Comparison of ENCODE assay signal across 24 mouse cellular contexts in the genomic region with DNA sequence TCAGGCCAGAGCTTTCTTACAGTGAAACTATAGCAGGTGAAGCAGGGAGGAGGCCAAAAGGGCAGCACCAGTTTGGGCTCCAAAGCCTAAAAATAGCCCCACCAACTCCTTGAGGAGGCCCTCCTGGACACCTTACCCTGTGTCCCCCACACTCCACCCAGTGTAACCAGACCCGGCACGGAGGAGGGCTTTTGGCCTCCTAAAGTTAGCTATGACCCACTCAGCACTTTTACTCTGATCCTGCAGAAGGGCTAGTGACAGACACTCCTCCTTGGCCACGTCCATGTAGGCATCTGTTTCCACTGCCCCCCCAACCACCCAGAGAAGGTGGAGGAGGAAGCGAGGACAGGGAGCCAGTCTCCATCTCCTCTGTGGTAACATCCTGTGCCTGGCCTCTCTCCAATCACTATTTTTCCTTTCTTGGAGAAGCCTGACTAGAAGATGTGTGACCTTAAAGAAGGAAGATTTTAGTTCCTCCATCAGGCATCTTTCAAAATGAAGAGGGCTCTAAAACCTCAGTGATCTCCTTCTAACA. TPM values are rescaled to one million over a fixed set of nuclear protein-coding genes. Genes with fewer than 3 reads are reported as not detected.
A peak's percentile ranks its signal among the peaks of the same experiment; 100 is the strongest.
DNase-seq lines count a peak whose midpoint lies in the region; ATAC-seq lines count a peak whose summit lies in the region.
"Had no signal": no experiment of that assay in that cellular context is flagged by ENCODE, and none has a peak within 500 bp of the region (broad histone marks: within the 10 kb centered on the region; RNA-seq: fewer than 3 reads in every experiment).

No protein-coding gene starts in this region.

- H3K4me3 ChIP-seq in heart, embryonic 10.5 days: no peak overlapping the region
- no peak overlapping the region for H3K4me3 ChIP-seq in limb, embryonic 15.5 days
- no peak overlapping the region for H3K4me3 ChIP-seq in limb, embryonic 10.5 days
- H3K4me3 ChIP-seq in forebrain, embryonic 16.5 days (replicated peaks; ENCODE audit: low read length): no peak overlapping the region
- H3K4me3 ChIP-seq: forebrain, embryonic 12.5 days; heart, embryonic 15.5 days; intestine, embryonic 15.5 days; midbrain, embryonic 12.5 days; neural tube, embryonic 12.5 days had no signal

- peaks cover 8% of the 10 kb centered on the region; the same call in 1 of the 2 replicates for H3K36me3 ChIP-seq in heart, embryonic 10.5 days
- H3K36me3 ChIP-seq in limb, embryonic 15.5 days: no peaks in the 10 kb centered on the region
- H3K36me3 ChIP-seq in limb, embryonic 10.5 days: no peaks in the 10 kb centered on the region
- H3K36me3 ChIP-seq in forebrain, embryonic 16.5 days (ENCODE audit: control insufficient read depth, insufficient read depth): no peaks in the 10 kb centered on the region
- H3K36me3 ChIP-seq: forebrain, embryonic 12.5 days; heart, embryonic 15.5 days; intestine, embryonic 15.5 days; midbrain, embryonic 12.5 days; neural tube, embryonic 12.5 days had no signal

- no peak overlapping the region for H3K9ac ChIP-seq in limb, embryonic 15.5 days
- no peak overlapping the region for H3K9ac ChIP-seq in forebrain, embryonic 16.5 days (replicated peaks; ENCODE audit: low read depth, low read length)
- H3K9ac ChIP-seq: forebrain, embryonic 12.5 days; heart, embryonic 15.5 days; hindbrain, embryonic 14.5 days; intestine, embryonic 15.5 days; midbrain, embryonic 12.5 days; neural tube, embryonic 12.5 days had no signal

- intact Hi-C loops in heart, postnatal 25 days (cut with DNase I): no loop called here

- DNase-seq in heart, embryonic 10.5 days (ENCODE audit: low spot score): no peak
- no peak for DNase-seq in heart, postnatal 25 days (ENCODE audit: low spot score)
- no peak for DNase-seq in limb, embryonic 10.5 days (ENCODE audit: low spot score)
- peak; percentile 38 for DNase-seq in gastrocnemius, postnatal 10 days
- DNase-seq in layer of hippocampus, adult 9-11 months: no peak
- DNase-seq: adrenal gland, postnatal 36 days; cerebellum, adult 18-20 months; liver; thymus, adult 18-20 months; thymus, postnatal 4 days had no signal

- peak overlapping the region; percentile 4; the same call in 1 of the 2 replicates for H3K27ac ChIP-seq in heart, embryonic 10.5 days
- H3K27ac ChIP-seq in limb, embryonic 15.5 days: no peak overlapping the region
- H3K27ac ChIP-seq in limb, embryonic 10.5 days: no peak overlapping the region
- no peak overlapping the region for H3K27ac ChIP-seq in forebrain, embryonic 16.5 days (ENCODE audit: low read length)
- H3K27ac ChIP-seq: forebrain, embryonic 12.5 days; heart, embryonic 15.5 days; hindbrain, embryonic 14.5 days; intestine, embryonic 15.5 days; kidney, postnatal 0 days; midbrain, embryonic 12.5 days; neural tube, embryonic 12.5 days had no signal

- ATAC-seq in limb, embryonic 15.5 days (ENCODE audit: insufficient number of reproducible peaks, low FRiP score, low TSS enrichment, low read depth): 0 out of 2 replicates have a peak, but pooled peaks have one; percentile 36
- ATAC-seq in forebrain, embryonic 16.5 days: no peak
- ATAC-seq: intestine, embryonic 15.5 days had no signal

- H3K4me2 ChIP-seq in limb, embryonic 15.5 days: no peak overlapping the region
- H3K4me2 ChIP-seq in forebrain, embryonic 16.5 days (ENCODE audit: low read length): no peak overlapping the region
- H3K4me2 ChIP-seq: forebrain, embryonic 12.5 days; heart, embryonic 15.5 days; hindbrain, embryonic 14.5 days; intestine, embryonic 15.5 days; midbrain, embryonic 12.5 days; neural tube, embryonic 12.5 days had no signal

- H3K27me3 ChIP-seq in heart, embryonic 10.5 days (ENCODE audit: insufficient read depth, poor library complexity, severe bottlenecking): no peaks in the 10 kb centered on the region; the same call in 1 of the 2 replicates
- H3K27me3 ChIP-seq in limb, embryonic 15.5 days: no peaks in the 10 kb centered on the region
- no peaks in the 10 kb centered on the region for H3K27me3 ChIP-seq in limb, embryonic 10.5 days (ENCODE audit: low read depth, poor library complexity, severe bottlenecking)
- H3K27me3 ChIP-seq in forebrain, embryonic 16.5 days (replicated peaks; ENCODE audit: control insufficient read depth, insufficient read depth, low read length): no peaks in the 10 kb centered on the region
- H3K27me3 ChIP-seq: CH12.LX; heart, embryonic 15.5 days; midbrain, embryonic 12.5 days; neural tube, embryonic 12.5 days had no signal

- peaks cover 29% of the 10 kb centered on the region for H3K4me1 ChIP-seq in heart, embryonic 10.5 days
- H3K4me1 ChIP-seq in limb, embryonic 15.5 days: no peaks in the 10 kb centered on the region
- peaks cover 5% of the 10 kb centered on the region; the same call in 1 of the 2 replicates for H3K4me1 ChIP-seq in limb, embryonic 10.5 days
- no peaks in the 10 kb centered on the region for H3K4me1 ChIP-seq in forebrain, embryonic 16.5 days (replicated peaks; ENCODE audit: control insufficient read depth, insufficient read depth, low read length)
- H3K4me1 ChIP-seq: forebrain, embryonic 12.5 days; intestine, embryonic 15.5 days; midbrain, embryonic 12.5 days; neural tube, embryonic 12.5 days had no signal

- H3K9me3 ChIP-seq in heart, embryonic 10.5 days: no peaks in the 10 kb centered on the region
- H3K9me3 ChIP-seq in limb, embryonic 15.5 days: no peaks in the 10 kb centered on the region
- H3K9me3 ChIP-seq in limb, embryonic 10.5 days (replicated peaks): no peaks in the 10 kb centered on the region
- H3K9me3 ChIP-seq in forebrain, embryonic 16.5 days (ENCODE audit: control insufficient read depth, low read length): no peaks in the 10 kb centered on the region
- H3K9me3 ChIP-seq: forebrain, embryonic 12.5 days; heart, embryonic 15.5 days; intestine, embryonic 15.5 days; midbrain, embryonic 12.5 days; neural tube, embryonic 12.5 days had no signal

- 27% methylated on average over 4 of the region's 4 CpGs for WGBS in heart, embryonic 10.5 days
- 63% methylated on average over 4 of the region's 4 CpGs for WGBS in limb, embryonic 15.5 days
- 68% methylated on average over 4 of the region's 4 CpGs for WGBS in limb, embryonic 10.5 days
- WGBS in forebrain, embryonic 16.5 days: 72% methylated on average over 4 of the region's 4 CpGs

RNA-seq across cellular contexts. Expression of a gene that starts 4.6 kb away (rescaled TPM):
- 22.8 and 30.3 TPM in 2 replicates for polyA plus RNA-seq in heart, embryonic 10.5 days (2016; fragmentation: Nextera tagmentation; extraction: Ambion mirVana)
- total RNA-seq in heart, postnatal 25 days (2021): under 1 TPM; 0.39 to 0.67 TPM
- 13.2 and 51.7 TPM in 2 replicates for polyA plus RNA-seq in limb, embryonic 15.5 days (2015; fragmentation: Nextera tagmentation; extraction: Ambion mirVana)
- polyA plus RNA-seq in limb, embryonic 10.5 days (2016; fragmentation: Nextera tagmentation; extraction: Ambion mirVana): 0.86 TPM in 1 of 2 replicates, not detected in the other
- total RNA-seq in gastrocnemius, postnatal 10 days (2021): 1,000 to 10,000 TPM; 1,648 to 1,795 TPM
- 0.31 TPM in 1 of 2 replicates, not detected in the other for polyA plus RNA-seq in forebrain, embryonic 16.5 days (2015; fragmentation: Nextera tagmentation; extraction: Ambion mirVana)
- total RNA-seq: adrenal gland, postnatal 36 days; common myeloid progenitor, adult 5-6 weeks; layer of hippocampus, postnatal 25 days; left cerebral cortex, postnatal 25 days had no signal
- polyA plus RNA-seq: forebrain, embryonic 12.5 days; hindbrain, embryonic 14.5 days had no signal

RNA-seq across cellular contexts. Expression of a gene that starts 10.9 kb away (rescaled TPM):
- polyA plus RNA-seq in heart, embryonic 10.5 days (2016; fragmentation: Nextera tagmentation; extraction: Ambion mirVana): 7.3 and 7.5 TPM in 2 replicates
- 10 to 100 TPM; 16.6 to 17.6 TPM for total RNA-seq in heart, postnatal 25 days (2021)
- polyA plus RNA-seq in limb, embryonic 15.5 days (2015; fragmentation: Nextera tagmentation; extraction: Ambion mirVana): 6.7 and 7.2 TPM in 2 replicates
- polyA plus RNA-seq in limb, embryonic 10.5 days (2016; fragmentation: Nextera tagmentation; extraction: Ambion mirVana): 13.5 and 16.6 TPM in 2 replicates
- total RNA-seq in gastrocnemius, postnatal 10 days (2021): 1 to 10 TPM; 8.3 to 8.5 TPM
- 10.4 and 11.1 TPM in 2 replicates for polyA plus RNA-seq in forebrain, embryonic 16.5 days (2015; fragmentation: Nextera tagmentation; extraction: Ambion mirVana)

RNA-seq across cellular contexts. Expression of a gene that starts 16.4 kb away (rescaled TPM):
- 87.0 and 172 TPM in 2 replicates for polyA plus RNA-seq in heart, embryonic 10.5 days (2016; fragmentation: Nextera tagmentation; extraction: Ambion mirVana)
- 100 to 1,000 TPM; 128 to 138 TPM for total RNA-seq in heart, postnatal 25 days (2021)
- polyA plus RNA-seq in limb, embryonic 15.5 days (2015; fragmentation: Nextera tagmentation; extraction: Ambion mirVana): 20.6 and 45.9 TPM in 2 replicates
- 0.51 and 1.9 TPM in 2 replicates for polyA plus RNA-seq in limb, embryonic 10.5 days (2016; fragmentation: Nextera tagmentation; extraction: Ambion mirVana)
- total RNA-seq in gastrocnemius, postnatal 10 days (2021): 100 to 1,000 TPM; 238 to 251 TPM
- 0.12 and 0.14 TPM in 2 replicates for polyA plus RNA-seq in forebrain, embryonic 16.5 days (2015; fragmentation: Nextera tagmentation; extraction: Ambion mirVana)
- total RNA-seq: monocyte, adult 5-6 weeks had no signal

RNA-seq across cellular contexts. Expression of a gene that starts 22.3 kb away (rescaled TPM):
- polyA plus RNA-seq in heart, embryonic 10.5 days (2016; fragmentation: Nextera tagmentation; extraction: Ambion mirVana): 101 and 113 TPM in 2 replicates
- total RNA-seq in heart, postnatal 25 days (2021): 100 to 1,000 TPM in 1 of 2 experiments, 10 to 100 TPM in 1; 96.8 to 107 TPM
- polyA plus RNA-seq in limb, embryonic 15.5 days (2015; fragmentation: Nextera tagmentation; extraction: Ambion mirVana): 79.3 and 80.3 TPM in 2 replicates
- 113 and 122 TPM in 2 replicates for polyA plus RNA-seq in limb, embryonic 10.5 days (2016; fragmentation: Nextera tagmentation; extraction: Ambion mirVana)
- 10 to 100 TPM; 60.5 to 72.0 TPM for total RNA-seq in gastrocnemius, postnatal 10 days (2021)
- 96.8 and 101 TPM in 2 replicates for polyA plus RNA-seq in forebrain, embryonic 16.5 days (2015; fragmentation: Nextera tagmentation; extraction: Ambion mirVana)

RNA-seq across cellular contexts. Expression of a gene that starts 43.0 kb away (rescaled TPM):
- polyA plus RNA-seq in heart, embryonic 10.5 days (2016; fragmentation: Nextera tagmentation; extraction: Ambion mirVana): 18.4 and 19.5 TPM in 2 replicates
- 1 to 10 TPM; 6.0 to 7.4 TPM for total RNA-seq in heart, postnatal 25 days (2021)
- 31.9 and 33.5 TPM in 2 replicates for polyA plus RNA-seq in limb, embryonic 15.5 days (2015; fragmentation: Nextera tagmentation; extraction: Ambion mirVana)
- polyA plus RNA-seq in limb, embryonic 10.5 days (2016; fragmentation: Nextera tagmentation; extraction: Ambion mirVana): 18.2 and 20.4 TPM in 2 replicates
- total RNA-seq in gastrocnemius, postnatal 10 days (2021): 10 to 100 TPM in 1 of 2 experiments, 1 to 10 TPM in 1; 9.5 to 11.5 TPM
- 21.6 and 23.3 TPM in 2 replicates for polyA plus RNA-seq in forebrain, embryonic 16.5 days (2015; fragmentation: Nextera tagmentation; extraction: Ambion mirVana)
